Mouse (Mus musculus) kidney, adult 2 months (tissue): ENCODE data around the gene Hs1bp3.

Source experiments
- CTCF ChIP-seq: fragments of 200-500 bp; conservative IDR thresholded peaks from 2 replicates; pipeline ENCODE4 v1.5.1; 2011; ENCODE audit warnings: low read depth, mild to moderate bottlenecking, control low read depth, low read length, moderate library complexity, mixed read lengths; ENCODE audit not compliant: insufficient read depth, insufficient read length
- POLR2A ChIP-seq: fragments of 200-500 bp; IDR thresholded peaks from one replicate; pipeline ENCODE4 v1.6.1; 2011; ENCODE audit warnings: low read depth, low read length, control low read depth

DNA sequence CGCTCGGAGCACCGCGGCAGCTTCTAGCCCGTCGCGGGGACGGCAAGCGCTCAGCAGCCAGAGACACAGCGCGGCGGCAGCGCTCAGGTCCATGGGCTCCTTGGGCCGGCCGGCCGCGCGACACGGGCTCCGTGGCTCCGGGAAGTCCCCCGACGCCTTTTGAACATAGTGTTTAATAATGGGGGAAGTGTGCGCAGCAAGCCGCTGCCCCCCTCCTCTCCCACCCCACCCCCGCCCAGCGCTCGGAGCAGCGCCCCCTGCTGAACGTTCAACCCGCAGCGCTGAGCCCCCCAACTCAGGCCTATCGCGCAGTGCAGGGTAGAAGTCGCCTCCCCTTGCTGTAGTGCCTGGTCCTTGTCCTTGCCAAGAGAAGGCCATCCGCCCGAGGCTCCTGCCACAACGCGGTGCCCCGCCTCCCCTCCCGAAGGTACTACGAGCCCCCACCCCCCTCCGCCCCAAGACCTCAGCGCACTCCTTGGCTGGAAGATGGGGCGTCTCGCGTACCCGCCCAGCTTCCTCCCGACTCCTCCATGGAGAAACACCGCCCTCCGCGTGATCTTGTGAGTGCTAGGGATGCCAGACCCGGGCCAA, 11.3 kb upstream of the Hs1bp3 start, which contains the start of gene Gdf7:
- TF ChIP-seq CTCF (no peak), POLR2A (no peak)
